Mouse (Mus musculus) liver, postnatal 0 days (tissue): Measurements from ENCODE around the gene Odf4.

Experiments used
- CTCF ChIP-seq: sonication (generic); IDR thresholded peaks from 2 replicates; pipeline ENCODE4 v1.5.1; 2016; ENCODE audit warnings: antibody characterized with exemption, low read depth
- EP300 ChIP-seq: IDR thresholded peaks from 2 replicates; pipeline ENCODE4 v1.6.1; 2016; ENCODE audit warnings: antibody characterized with exemption, low read depth, mild to moderate bottlenecking

DNA sequence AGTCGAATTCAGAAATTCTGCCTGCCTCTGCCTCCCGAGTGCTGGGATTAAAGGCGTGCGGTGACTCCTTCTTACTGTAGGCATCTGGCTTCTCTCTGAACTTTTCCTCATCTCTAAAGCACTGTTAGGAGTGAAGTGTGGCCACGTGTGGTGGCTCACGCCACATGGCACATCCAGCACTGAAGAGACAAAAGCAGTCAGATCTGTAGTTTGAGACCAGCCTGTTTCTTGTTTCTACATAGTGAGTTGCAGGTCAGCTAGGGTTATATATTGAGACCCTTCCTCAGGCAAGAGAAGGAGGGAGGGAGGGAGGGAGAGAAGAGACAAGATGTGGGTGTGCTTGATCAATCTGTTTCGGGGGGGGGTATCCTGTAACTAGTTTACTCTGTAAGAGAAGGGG lies 48.2 kb upstream of the Odf4 start, which contains the start of gene Rangrf:
- no peak for TF ChIP-seq EP300
- TF ChIP-seq CTCF, result no peak
